Mouse (Mus musculus) layer of hippocampus, postnatal 14 days (tissue): ENCODE results near the gene Anapc16. TPM values are rescaled to one million over a fixed set of nuclear protein-coding genes. Genes with fewer than 3 reads are reported as not detected.

Source experiments
- DNase-seq, 2 experiments: peaks; one replicate each; pipeline ENCODE4 v3.0.0; 2021 to 2022; ENCODE audit warnings: low spot score in 2 of 2, mixed read lengths in 1 of 2
- total RNA-seq, 2 experiments: library from RNA; stranded (reverse); gene quantifications; 2 replicates each; pipeline ENCODE4 v1.2.3; 2021

Anapc16 gene
- total RNA-seq, 2 experiments from 2014 or later, result 67.4 to 69.2 TPM

GRCm38 (mm10) chr10:59972999-59973398, 29.9 kb downstream of the Anapc16 start:
- no peak for DNase-seq

GRCm38 (mm10) chr10:59972534-59972933, 30.4 kb downstream of the Anapc16 start:
- DNase-seq, result no peak

- no peak for DNase-seq
Measured at GRCm38 (mm10) chr10:59971813-59972212, 31.1 kb downstream of the Anapc16 start.

GRCm38 (mm10) chr10:59970450-59971062, 32.4 kb downstream of the Anapc16 start:
- DNase-seq, result no peak

GRCm38 (mm10) chr10:59969821-59970449, 33.0 kb downstream of the Anapc16 start:
- DNase-seq, result peak; percentile 57 to 86

GRCm38 (mm10) chr10:59967309-59967942, 35.5 kb downstream of the Anapc16 start:
- no peak for DNase-seq

GRCm38 (mm10) chr10:59966743-59967142, 36.2 kb downstream of the Anapc16 start:
- DNase-seq, result no peak

- no peak for DNase-seq
Measured at GRCm38 (mm10) chr10:59965788-59966187, 37.1 kb downstream of the Anapc16 start.

GRCm38 (mm10) chr10:59965362-59965695, 37.6 kb downstream of the Anapc16 start:
- no peak for DNase-seq

- DNase-seq, result no peak
Measured at GRCm38 (mm10) chr10:59964504-59965361, 38.2 kb downstream of the Anapc16 start.

GRCm38 (mm10) chr10:59963609-59964008, 39.3 kb downstream of the Anapc16 start:
- DNase-seq, result no peak

- no peak for DNase-seq
Measured at GRCm38 (mm10) chr10:59959517-59959916, 43.4 kb downstream of the Anapc16 start.

GRCm38 (mm10) chr10:59958458-59958857, 44.5 kb downstream of the Anapc16 start:
- no peak for DNase-seq

GRCm38 (mm10) chr10:59957171-59958149, 45.5 kb downstream of the Anapc16 start:
- peak in 1 of 2 experiments; percentile 72 for DNase-seq

- DNase-seq, result no peak
Measured at GRCm38 (mm10) chr10:59956681-59957080, 46.3 kb downstream of the Anapc16 start.

GRCm38 (mm10) chr10:59953564-59954039, 49.3 kb downstream of the Anapc16 start:
- no peak for DNase-seq

GRCm38 (mm10) chr10:59952781-59953563, 50.0 kb downstream of the Anapc16 start:
- no peak for DNase-seq

- DNase-seq, result peak; percentile 76 to 79
Measured at GRCm38 (mm10) chr10:59952152-59952780, 50.7 kb downstream of the Anapc16 start.
